Mouse (Mus musculus) cerebellum, adult 8-10 months (tissue): Measurements from ENCODE around the gene Arhgdia.

Experiments used
- DNase-seq: peaks from one replicate; pipeline ENCODE4 v3.0.0; 2022

Arhgdia gene

GRCm38 (mm10) chr11:120549986-120550809, 31.2 kb downstream of the Arhgdia start:
- no peak for DNase-seq

GRCm38 (mm10) chr11:120549168-120549945, 32.1 kb downstream of the Arhgdia start, which contains the start of gene Mcrip1:
Gene Mcrip1 (minus strand): TSS chr11:120549727.
- peak; percentile 91 for DNase-seq

- no peak for DNase-seq
These were observed 32.6 kb downstream of the Arhgdia start for GRCm38 (mm10) chr11:120548786-120549167.

DNA sequence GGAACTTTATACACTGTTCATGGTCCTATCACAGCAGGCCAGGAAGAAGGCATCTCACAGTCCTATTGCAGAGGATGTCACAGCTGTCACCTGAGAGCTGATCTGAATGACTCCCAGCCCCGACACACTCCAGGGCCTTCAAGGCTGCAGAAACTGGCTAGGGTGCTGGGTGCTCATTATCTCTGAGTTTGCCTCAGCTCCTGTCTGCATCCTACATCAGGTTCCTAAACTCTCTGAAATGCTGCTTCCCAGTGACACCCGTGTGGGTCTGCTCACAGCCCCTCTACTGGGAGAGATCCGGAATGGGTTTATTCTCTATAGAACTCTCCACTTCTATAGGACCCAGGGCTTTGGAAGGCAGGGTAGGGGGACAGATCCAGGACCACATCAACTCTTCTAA, 33.2 kb downstream of the Arhgdia start:
- no peak for DNase-seq

- no peak for DNase-seq
These were observed 34.0 kb downstream of the Arhgdia start for GRCm38 (mm10) chr11:120547469-120547868.

- DNase-seq = no peak
These were observed 35.5 kb downstream of the Arhgdia start for GRCm38 (mm10) chr11:120545964-120546363.

GRCm38 (mm10) chr11:120542376-120542775, 39.0 kb downstream of the Arhgdia start:
- no peak for DNase-seq

GRCm38 (mm10) chr11:120541907-120542306, 39.5 kb downstream of the Arhgdia start:
- DNase-seq = no peak

DNA sequence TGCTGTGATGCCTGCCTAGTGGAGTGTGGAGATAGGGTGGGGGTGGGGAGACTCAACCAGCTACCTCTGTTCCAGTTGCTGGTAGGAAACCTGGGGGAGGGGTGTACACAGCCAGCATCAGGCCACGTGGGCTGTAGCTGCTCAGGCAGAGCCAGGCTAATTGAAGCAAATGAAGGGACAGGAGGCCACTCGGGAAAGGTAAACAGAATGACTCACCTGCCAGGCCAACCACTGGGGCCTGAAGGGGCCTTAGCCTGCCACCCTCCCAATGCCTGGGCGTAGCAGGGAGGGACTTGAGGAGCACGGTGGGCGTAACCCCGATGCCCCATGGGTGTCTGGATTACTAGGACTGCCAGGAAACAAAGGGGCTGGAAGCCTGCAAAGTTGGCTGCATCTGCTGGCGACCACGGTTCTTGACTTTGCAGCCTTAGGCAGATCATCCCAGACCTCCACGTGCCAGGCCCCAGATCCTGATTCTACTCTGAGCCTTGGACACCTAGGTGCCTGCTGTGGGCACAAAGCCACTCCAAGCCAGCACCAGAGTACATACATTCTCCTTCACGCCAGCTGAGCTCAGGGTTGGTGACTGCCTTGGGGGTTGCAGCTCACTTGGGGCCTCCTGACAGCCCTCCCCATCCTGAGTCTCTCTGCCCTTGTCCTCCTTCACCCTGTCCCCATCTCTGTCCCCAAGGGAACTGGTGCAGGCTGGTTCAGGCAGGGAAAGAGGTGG, 42.0 kb downstream of the Arhgdia start:
- DNase-seq = no peak

DNA sequence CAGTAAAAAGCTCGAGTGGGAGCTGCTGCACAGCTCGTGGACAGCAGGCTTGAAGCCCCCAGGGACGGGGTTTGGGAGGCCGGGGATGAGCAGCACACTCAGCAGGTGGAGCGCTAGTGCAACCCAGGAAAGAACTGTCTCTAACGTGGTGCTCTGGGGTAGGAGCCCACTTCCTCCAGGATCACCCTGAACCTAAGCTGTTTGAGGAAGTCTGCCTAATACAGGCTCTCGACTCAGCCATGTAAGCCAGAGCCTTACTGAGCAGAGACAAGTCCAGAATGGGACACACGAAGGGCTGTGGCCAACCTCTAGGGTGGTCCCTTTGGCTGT, 42.5 kb downstream of the Arhgdia start:
- DNase-seq = no peak

- peak; percentile 82 for DNase-seq
These were observed 42.9 kb downstream of the Arhgdia start for GRCm38 (mm10) chr11:120538485-120538884.

DNA sequence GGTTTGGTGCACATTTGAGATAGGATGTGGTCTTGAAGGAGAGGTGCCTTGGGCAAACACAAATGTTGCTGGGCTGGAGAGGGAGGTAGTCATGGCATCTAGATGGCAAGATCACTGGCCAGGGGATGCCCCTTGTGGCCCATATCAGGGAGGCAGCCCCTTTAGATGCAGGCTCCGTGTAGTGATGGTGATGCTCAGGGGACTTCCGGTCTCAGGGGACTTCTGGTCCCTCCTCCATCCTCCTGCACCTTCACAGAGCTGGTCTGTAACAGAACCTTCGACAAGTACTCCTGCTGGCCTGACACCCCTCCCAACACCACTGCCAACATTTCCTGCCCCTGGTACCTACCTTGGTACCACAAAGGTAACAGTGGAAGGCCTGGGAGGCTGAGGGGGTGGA, 45.6 kb downstream of the Arhgdia start:
- no peak for DNase-seq

DNA sequence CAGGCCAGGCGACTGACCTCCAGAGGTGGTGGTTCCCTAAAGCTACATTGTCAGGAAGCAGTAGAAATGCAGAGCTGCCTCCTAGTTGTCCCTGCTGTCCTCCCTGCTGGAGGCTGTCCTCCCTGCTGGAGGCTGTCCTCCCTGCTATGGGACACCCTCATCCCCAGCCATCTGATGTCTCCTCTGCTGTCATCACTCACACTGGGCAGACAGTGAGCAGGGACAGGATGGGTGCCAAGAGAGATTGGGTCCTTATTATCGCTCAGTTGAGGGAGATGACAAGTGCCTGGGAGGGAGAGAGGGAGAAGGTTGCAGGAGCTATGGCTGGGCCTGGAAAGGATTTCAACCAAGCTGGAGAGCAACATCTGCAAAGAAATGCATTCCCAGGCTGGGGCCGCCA, 46.3 kb downstream of the Arhgdia start:
- no peak for DNase-seq

GRCm38 (mm10) chr11:120534093-120534492, 47.3 kb downstream of the Arhgdia start:
- no peak for DNase-seq

DNA sequence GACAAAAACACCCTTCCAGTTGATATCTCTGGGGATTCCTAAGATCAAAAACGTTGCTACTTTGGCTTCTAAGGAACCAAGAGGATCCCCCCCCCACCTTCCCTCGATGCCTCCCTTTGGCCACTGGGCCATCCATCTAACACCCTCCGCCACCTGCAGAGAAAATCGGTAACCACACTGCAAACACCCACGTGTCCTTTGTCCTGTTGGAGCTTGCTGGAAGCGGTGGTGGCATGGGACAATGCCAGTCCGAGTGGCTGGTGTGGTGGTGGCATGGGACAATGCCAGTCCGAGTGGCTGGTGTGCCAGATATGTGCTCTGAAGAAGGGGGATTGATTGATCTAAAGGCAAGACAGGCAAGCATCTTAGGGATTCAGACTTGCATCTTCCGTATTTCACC, 49.8 kb downstream of the Arhgdia start:
- no peak for DNase-seq

DNA sequence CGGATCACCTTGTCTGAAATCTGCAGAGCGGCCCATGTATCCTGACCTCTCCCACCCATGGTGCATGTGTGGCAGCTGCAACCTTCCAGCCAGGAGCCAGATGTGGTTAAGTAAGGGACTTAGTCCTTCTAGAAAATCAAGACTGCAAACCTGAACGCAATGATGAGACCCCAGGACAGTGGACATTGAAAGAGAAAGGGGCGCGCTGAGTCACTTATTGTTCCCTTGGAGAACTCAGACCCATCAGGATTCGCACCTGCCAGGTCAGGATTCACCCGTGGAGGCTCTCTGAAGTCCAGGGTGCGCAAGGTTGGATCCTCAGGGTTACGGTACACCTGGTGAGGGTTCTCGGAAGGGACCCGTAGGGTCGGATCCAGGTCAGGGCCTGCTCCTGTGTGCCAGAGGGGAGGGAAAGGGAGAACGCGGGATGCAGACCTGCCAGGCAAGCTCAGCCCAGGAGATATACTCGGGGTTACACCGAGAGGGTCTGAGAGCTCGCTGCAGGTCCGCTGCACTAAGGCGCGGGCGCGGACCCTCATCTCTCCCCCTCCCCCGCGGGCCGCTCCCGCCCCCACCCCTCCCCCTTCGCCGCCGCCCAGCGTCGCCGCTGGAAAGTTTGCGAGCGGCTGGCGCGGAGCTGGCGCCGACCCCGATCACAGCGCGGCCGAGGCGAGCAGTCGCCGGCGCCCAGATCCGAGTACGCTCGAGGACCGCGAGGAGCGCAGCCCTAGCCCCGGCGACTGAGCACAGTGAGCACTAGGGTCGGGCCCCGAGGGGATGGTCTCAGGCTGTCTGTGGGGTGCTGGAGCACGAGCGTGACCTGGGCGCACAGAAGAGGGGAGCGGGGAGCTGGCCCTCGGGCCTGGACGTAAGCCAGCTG, 51.1 kb downstream of the Arhgdia start, which contains the start of gene Gcgr:
TSS of gene Gcgr (plus strand) at position 615 of the 880 bp plus-strand sequence.
- DNase-seq = no peak

DNA sequence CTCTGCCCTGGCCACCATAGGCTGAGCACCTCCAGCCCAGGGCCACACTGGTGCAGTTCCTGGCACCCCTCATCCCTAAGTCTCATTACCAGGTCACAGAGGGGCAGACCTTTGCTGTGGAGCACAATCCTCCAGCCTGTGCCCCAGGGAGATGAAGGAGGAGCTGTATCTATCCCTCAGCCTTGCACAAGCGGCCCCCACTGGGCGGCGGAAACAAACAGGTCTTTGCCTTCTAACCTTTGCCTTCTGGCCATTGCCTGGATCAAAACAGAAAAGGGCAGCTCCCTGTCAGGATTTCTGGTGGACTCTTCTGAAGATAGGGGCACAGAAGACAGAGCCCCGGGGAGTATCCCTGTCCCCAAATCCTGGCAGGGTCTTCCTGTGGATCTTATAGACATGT, 52.5 kb downstream of the Arhgdia start:
- no peak for DNase-seq
